Mouse (Mus musculus): Measurements from ENCODE around the gene Gm7876. TPM values are rescaled to one million over a fixed set of nuclear protein-coding genes. Genes with fewer than 3 reads are reported as not detected.
"Not testable (repeated sequence)": the region's sequence is repeated elsewhere in the genome, so short reads cannot be mapped to it uniquely, and the experiment has no call there.

Gm7876 gene
- not detected for total RNA-seq (2022)

DNA sequence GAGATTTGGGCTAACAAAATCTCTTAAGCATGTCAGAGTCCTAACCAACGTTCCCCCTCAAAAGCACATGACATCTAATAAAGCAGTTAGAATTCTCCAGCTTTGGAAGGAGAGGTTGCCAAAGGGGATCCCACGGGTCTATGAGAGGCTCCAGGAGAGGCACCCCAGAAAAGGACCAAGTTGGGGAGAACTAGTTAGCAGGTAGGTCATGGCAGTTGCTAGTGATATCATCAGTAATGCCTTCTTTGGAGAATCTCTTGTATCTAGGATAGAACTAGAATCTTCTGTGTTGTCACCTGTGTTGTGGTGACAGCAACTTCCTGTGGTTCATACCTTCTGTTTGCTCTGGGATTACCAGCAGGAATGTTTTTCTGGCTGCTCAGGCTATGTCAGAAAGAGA lies at the start of gene Gm7876:
Gene Gm7876, plus strand, starts transcription at position 301 of the 400 bp plus-strand sequence.
- not testable (repeated sequence) for DNase-seq (ENCODE audit: low spot score)

DNA sequence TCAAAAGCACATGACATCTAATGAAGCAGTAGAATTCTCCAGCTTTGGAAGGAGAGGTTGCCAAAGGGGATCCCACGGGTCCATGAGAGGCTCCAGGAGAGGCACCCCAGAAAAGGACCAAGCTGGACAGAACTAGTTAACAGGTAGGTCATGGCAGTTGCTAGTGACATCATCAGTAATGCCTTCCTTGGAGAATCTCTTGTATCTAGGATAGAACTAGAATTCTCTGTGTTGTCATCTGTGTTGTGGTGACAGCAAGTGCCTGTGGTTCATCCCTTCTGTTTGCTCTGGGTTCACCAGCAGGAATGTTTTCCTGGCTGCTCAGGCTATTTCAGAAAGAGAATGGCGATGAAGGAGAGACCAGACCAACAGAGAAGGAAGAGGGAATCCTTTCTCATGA lies 45.1 kb upstream of the Gm7876 start, which contains the start of gene Gm3239:
Gene Gm3239, plus strand, starts transcription at position 301 of the 400 bp plus-strand sequence.
- not testable (repeated sequence) for DNase-seq (ENCODE audit: low spot score)

- not testable (repeated sequence) for DNase-seq (ENCODE audit: low spot score)
These were observed 17.2 kb downstream of the Gm7876 start, which contains the start of gene Gm3252 for GRCm38 (mm10) chr14:4726038-4726880. Gene Gm3252, plus strand, starts transcription at chr14:4726775.

Other genes with a start within 250 kb of the Gm7876 start
- not detected for gene Gm3182, start 227.5 kb upstream of the Gm7876 start, total RNA-seq (2022)
- gene Gm3047, start 153.8 kb upstream of the Gm7876 start, total RNA-seq (2022), result not detected
- gene Gm8159, start 76.9 kb upstream of the Gm7876 start, total RNA-seq (2022), result not detected
- not detected for gene Gm3239, start 45.0 kb upstream of the Gm7876 start, total RNA-seq (2022)
- under 1 TPM in 1 of 4 experiments, not detected in 3; 0.20 TPM for gene Gm3252, start 17.5 kb downstream of the Gm7876 start, total RNA-seq (2022)
- not detected for gene Gm9602, start 67.1 kb downstream of the Gm7876 start, total RNA-seq (2022)
- not detected for gene Gm3269, start 128.9 kb downstream of the Gm7876 start, total RNA-seq (2022)
- gene Gm3264, start 146.3 kb downstream of the Gm7876 start, total RNA-seq (2022), result 1 to 10 TPM in 1 of 4 experiments, under 1 TPM in 1, not detected in 2; 0.75 to 1.1 TPM
- gene Gm3278, start 183.2 kb downstream of the Gm7876 start, total RNA-seq (2022), result not detected

All from heart, adult 8-10 months (tissue).